Mouse (Mus musculus) myocyte (in vitro differentiated cells): ENCODE results near the gene Dlg2.

ENCODE experiments used
- CEBPB ChIP-seq: IDR thresholded peaks from 2 replicates; pipeline ENCODE4 v1.6.1; 2011; ENCODE audit warnings: mild to moderate bottlenecking, moderate library complexity; ENCODE audit not compliant: poor library complexity, insufficient read depth, severe bottlenecking
- E2F4 ChIP-seq: IDR thresholded peaks from one replicate; pipeline ENCODE4 v1.6.1; 2011; ENCODE audit warnings: mild to moderate bottlenecking, control low read depth, moderate library complexity; ENCODE audit not compliant: insufficient read depth
- MAX ChIP-seq: IDR thresholded peaks from one replicate; pipeline ENCODE4 v1.6.1; 2011; ENCODE audit warnings: low read depth, mild to moderate bottlenecking, control low read depth
- POLR2A ChIP-seq: IDR thresholded peaks from one replicate; pipeline ENCODE4 v1.6.1; 2011; ENCODE audit warnings: low read depth, mild to moderate bottlenecking, control low read depth, moderate library complexity; ENCODE audit not compliant: insufficient read length
- TCF12 ChIP-seq: IDR thresholded peaks from one replicate; pipeline ENCODE4 v1.6.1; 2011; ENCODE audit warnings: mild to moderate bottlenecking, control low read depth; ENCODE audit not compliant: poor library complexity, insufficient read depth, severe bottlenecking
- TCF3 ChIP-seq: IDR thresholded peaks from one replicate; pipeline ENCODE4 v1.6.1; 2011; ENCODE audit warnings: low read depth, control low read depth; ENCODE audit not compliant: insufficient read length
- USF1 ChIP-seq: IDR thresholded peaks from one replicate; pipeline ENCODE4 v1.6.1; 2011; ENCODE audit warnings: low read depth, mild to moderate bottlenecking, control low read depth, moderate library complexity

DNA sequence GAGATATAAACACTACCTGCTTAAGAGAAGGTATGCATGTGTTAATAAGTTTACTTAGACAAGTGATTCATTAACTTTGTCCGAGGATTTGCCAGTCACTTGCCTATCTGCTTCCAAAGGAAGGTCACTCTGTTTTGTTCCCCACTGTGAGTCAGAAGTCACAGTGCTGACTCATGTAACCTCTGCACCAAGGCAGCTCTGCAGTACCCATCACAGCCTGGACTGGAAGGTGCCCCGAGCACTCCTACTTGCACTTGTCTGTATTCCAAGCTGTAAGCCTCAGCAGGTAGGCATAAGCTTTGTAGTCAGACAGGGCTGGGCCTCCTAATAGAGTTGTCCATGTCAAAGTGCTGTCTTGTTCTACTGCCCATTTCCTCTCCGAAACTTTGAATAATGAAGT is 1782.2 kb downstream of the Dlg2 start:
- TF ChIP-seq USF1 (no peak), POLR2A (no peak), MAX (no peak), E2F4 (no peak), CEBPB (no peak), TCF3 (no peak), TCF12 (no peak)
